Mouse (Mus musculus): ENCODE results near the gene Acvr1.

The Acvr1 gene

DNA sequence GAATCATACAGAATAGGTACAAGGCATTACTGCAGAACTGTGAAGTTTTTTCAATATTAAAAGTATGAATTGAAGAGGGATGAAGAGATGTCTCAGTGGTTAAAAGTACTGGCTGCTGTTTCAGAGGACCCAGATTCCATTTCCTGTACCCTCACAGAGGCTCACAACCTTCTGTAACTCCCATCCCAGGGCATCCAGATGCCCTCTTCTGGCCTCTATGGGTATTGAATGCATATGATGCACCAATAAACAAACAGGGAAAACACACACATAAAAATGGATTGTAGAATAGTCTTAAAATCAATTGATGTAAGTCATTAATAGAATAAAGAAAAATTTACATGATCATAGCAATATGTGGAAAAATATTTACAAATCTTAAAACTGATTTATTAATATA is 151.9 kb downstream of the Acvr1 start:
- no peak for DNase-seq (ENCODE audit: low read depth, low spot score)

DNA sequence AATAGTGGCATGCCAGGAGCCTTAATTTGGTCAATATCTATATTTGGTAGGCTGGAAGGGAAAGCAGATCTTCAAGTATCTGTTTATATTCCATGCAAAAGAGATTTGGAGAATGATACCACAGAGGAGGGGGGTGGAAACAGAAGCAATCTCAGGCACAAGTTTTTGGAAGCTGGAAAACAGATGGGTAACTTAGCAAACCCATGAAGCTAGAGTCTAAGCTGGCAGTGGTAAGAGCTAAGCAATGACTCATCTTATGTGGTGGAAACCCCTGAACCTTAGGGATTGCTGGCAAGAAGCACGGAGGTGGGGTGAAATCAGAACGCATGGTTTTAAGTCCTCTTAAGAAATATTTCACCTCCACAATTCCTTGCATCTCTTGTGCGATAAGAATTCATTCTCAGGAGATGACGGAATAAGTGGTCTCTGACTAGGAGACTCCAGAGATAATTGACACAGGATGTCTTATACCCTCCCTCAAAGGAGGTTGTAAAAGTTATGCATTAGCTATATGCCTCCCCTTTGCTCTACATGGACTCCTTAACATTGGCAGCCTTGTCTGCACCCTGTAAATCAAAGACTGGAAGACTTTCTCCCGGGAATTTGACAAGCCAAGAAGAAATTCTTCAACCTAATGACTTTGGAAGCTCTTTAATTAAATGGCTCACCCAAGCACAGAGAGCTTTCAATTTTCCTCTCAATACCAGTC is 157.9 kb downstream of the Acvr1 start:
- no peak for DNase-seq (ENCODE audit: low read depth, low spot score)

DNA sequence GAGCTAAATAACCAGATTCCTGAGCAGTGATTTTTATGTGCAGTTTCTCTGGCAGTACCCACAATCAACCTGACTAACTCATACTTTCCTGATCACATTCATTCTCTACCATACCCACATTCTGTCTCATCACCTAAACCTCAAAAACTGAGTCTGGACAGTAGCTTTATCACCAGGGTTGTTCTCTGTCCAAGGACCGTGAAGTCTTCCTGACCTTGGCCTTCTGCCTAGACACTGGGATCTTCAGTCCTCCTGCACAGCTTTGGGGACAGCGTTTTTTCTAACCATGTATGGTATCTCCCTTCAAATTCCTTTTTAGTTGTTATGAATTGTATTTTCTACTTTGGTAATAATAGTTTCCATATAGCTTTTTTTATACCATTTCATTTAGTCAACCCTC is 163.5 kb downstream of the Acvr1 start:
- no peak for DNase-seq (ENCODE audit: low read depth, low spot score)

DNA sequence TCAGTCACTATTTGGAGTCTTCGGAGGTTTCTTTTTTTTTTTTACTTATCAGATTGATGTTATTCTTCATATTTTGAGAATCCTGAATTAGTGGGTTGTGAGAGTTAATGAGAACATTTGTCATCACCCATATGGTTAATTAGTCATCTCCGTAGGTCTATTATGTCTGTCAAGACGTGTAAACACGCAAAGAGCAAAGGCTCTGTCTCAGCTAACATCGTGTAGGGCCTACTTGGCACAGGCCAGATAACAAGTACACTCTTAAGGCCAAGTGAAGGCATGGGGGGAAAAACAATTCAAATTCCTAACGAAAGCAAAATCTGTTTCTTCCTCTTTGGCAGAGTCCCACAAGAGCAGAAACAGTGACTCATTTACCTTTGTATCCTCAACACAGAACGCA is 178.4 kb downstream of the Acvr1 start:
- no peak for DNase-seq (ENCODE audit: low read depth, low spot score)

DNA sequence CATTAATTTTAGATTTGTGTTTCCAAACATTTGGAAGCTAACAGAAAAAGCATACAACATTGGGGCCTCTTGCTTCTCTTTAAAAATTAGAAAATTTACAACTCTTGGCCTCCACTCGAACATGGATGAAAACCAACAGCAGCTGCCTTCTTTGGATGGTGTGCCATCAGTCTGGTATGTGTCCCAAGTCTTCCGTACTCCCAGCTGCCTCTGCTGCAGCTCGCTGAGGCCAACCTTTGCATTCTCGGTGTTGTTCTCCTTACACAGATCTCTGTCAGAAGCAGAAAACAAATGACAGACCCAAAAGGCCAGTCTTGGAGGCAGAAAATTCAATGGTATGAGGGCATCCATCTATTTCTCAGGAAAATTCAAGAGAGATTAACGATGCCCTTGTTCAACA is 186.9 kb downstream of the Acvr1 start:
- DNase-seq (ENCODE audit: low read depth, low spot score), result no peak

DNA sequence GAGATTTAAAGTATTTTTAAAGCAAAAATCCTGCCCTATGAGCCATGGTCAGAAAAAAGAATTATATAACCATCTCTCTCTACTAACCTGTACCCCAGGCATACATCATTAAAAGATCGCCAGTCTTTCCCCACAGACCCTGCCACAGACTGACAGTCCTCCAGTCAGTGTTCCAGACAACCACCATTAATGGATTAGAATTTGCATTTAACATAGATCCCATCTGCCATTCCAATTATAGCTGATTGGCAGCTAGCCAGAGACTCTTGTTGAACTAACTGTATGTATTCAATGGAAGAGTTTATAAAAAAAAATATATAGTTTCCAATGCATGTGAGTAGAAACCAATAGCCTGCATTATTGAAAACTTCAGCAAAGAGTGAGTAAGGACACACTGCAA is 187.5 kb downstream of the Acvr1 start:
- no peak for DNase-seq (ENCODE audit: low read depth, low spot score)

DNA sequence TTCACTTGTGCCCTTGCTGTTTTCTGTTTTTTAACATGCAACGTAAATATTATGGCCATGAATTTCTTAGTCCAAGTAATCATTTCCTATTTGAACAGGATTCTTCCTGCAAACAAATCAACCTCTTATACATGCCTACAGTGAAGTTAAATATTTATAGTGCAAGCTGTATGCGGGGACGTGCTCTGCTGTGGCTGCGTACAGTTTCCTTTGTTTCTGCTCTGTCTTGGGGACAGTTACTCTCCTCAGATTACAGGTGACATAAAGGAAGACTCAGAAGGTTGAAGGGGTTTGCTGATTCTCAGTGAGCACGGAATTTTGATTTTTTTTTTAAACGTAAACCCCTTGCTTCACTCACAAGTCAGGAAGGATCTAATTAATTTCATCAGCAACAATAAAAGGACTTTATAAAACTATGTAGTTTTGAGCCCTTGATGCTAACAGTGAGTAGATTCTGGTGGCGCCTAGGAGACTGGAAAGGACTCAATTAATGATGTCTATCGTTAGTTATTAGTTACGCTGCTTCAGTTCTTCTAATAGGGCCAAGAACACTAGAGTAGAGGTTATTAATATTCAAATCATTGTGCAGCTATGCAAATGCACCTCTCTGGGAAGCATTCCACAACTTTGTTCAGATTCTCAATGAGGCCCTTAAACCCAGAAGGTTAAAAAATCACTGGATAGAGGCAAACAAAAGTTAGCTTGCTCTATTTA is 189.4 kb downstream of the Acvr1 start:
- DNase-seq (ENCODE audit: low read depth, low spot score), result no peak

DNA sequence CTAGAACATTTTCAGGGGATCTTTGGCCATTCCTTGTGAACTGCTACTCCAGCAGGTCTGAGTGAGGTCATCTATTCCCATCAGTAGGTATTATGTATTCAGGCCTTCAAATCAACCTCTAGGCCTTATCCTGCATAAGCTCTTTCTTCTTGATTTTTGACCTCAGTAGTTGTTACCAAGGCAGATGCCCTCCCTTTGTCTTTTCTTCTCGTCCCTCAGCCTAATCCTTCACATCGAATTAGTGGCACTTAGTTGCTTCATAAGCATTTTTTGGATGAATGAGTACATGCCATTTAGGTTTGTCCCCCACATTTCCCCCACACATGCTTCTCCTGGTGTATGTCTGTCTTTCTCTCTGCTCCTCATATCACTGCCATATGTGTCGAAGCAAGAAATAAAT is 200.8 kb downstream of the Acvr1 start:
- no peak for DNase-seq (ENCODE audit: low read depth, low spot score)

DNA sequence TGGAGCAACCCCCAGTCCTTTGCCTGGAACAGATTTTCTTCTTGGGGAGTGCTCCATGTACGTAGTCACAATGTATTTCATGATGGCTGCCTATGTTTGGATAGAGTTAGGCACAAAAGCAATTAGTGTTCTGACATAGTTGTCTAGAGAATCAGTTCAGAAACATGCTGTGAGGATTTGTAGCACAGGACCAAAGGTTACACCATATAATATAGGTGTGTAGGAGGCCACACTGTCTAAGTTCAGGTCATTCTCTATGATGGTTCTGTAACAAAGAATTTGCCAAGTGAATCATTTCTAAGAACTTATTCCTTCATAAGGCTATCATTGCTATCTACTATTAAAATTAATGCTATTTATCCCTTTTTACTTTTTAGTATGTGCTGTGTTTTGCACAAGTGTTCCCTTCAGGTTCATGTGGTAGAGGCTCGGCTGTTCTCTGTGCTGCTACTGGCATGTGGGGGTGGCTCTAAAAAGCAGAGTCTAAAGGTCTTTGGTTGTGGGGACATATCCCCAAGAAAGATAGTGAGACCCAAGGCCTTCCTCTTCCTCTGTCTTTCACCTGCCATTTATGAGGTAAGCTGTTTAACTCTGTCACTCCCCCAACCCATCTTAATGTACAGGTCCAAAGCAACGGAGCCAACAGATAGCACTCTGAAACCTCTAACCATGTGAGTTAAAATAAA is 205.5 kb downstream of the Acvr1 start:
- DNase-seq (ENCODE audit: low read depth, low spot score), result no peak

DNA sequence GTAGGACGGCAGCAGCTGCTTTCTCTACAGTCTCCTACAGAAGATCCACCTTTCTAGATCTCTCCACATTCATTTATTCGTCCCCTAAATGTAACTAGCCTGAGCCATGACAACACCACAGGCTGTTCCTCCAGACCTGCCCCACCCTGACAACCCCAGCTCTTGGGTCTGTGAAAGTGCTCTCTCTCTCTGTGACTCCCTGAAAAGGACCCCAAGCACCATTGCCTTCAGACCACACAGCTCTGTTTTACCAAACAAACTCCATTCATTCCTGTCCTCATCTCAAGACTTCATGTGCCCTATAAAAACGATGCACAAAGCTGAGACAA is 208.9 kb downstream of the Acvr1 start:
- no peak for DNase-seq (ENCODE audit: low read depth, low spot score)

DNA sequence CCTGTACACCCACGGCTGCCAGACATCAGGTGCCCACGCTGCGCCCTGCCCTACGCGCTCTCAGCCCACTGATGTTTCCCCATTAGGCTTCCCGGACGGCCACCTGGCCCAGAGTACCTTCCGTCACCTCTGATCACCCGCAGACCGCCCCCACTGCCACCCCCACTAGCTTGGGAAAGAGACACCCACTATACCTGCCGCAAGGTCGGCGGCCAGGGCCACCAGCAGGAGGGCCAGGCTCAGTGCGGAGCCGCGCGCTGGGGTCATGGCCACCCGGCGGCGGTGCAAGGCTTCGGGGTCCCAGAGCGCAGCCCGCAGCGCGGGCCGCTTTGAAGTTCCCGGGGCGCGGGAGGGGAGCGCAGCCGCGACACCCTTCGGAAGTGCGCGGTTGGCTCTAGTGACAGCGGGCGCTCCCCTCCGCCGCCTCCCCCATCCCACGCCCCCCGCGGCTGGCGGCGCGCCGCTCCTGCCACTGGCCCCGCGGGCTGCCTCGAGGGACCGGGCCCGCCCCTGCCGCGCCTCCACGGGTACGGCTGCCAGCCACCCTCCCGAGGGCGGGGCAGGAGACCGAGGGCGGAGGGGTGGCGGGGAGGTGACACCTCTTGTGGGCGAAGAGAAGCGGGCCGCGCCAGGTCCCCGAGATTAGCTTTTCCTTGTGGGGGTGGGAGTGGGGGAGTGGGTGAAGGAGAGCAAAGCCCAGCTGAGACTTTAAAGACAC is 209.4 kb downstream of the Acvr1 start, which contains the start of gene Acvr1c:
Gene Acvr1c (minus strand): TSS at position 482 of the 718 bp plus-strand sequence.
- no peak for DNase-seq (ENCODE audit: low read depth, low spot score)

DNA sequence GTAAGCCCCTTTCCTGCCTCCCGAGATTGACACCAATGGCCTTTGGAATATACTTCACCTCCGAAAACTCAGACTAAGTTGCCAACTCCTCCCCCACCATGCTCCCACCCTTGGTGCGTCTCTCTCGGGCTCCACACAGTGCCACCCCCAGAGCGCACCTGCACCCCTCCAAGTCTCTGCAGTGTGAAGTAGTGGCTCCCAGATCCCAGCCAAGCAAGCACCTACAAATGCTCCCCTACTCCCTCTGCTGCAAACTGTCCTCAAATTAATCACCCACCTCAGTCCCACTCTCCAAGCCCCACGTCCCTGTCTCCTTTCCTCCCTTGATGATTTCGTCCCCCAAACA is 209.9 kb downstream of the Acvr1 start:
- DNase-seq (ENCODE audit: low read depth, low spot score), result no peak

DNA sequence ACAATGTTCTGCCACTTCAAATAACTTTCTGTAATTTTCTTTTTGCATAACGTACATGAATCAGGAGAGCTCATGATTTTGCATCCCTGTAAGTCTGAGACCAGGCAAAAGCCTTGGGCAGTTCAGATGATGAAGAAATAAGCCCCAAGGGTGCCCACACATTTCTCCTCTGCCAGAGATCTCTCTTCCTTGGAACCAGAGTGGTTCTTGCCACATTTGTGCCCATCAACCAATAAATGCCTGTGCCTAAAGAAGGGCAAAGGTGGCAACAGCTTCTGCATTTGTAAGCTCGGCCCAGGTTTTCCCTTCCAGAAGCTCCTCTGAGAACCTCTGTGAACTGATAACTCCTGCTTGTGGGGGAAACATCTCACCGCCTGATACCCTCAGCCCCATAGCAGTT is 212.6 kb downstream of the Acvr1 start:
- DNase-seq (ENCODE audit: low read depth, low spot score), result no peak

DNA sequence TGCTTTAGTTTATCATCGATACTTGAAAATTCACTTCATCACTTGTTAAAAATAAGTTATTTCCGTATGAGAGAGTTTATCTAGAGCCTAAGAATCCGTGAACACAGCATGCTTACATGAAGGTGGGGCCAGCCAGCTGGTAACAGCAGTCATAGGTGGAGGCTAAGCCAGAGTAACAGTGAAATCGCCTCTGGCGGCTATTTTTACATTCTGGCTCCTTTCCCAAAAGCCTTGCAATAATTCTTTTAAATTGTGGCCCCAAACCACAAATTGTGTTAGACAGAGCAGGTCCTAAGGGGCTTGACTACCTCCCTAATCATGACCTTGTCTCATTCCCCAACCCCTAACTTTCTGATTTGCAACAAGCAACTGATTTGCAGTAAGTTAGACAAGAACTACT is 214.1 kb downstream of the Acvr1 start:
- DNase-seq (ENCODE audit: low read depth, low spot score), result no peak

DNA sequence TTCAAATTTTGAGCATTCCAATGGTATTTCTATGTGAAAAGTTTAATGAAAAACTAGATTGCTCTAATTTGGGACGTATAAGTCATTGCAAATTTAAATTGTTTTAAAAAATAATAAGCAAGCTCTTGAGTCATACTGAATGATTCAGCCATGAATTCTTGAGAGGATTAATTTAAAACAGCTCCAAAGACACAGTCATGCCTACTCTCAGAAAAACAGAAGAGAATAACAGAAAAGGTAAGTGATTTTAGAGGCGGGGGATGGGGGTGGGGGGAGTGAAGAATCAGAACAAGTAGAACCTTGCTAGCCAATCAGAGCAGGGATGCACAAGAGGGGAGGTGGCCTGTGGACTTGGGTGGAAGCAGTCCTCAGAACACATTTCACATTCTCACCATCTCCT is 216.3 kb downstream of the Acvr1 start:
- no peak for DNase-seq (ENCODE audit: low read depth, low spot score)

Measured in forelimb bud, embryonic 11.5 days (tissue).